Mouse (Mus musculus) forebrain, embryonic 14.5 days (tissue): Measurements from ENCODE around the gene Dnajb13. TPM values are rescaled to one million over a fixed set of nuclear protein-coding genes. Genes with fewer than 3 reads are reported as not detected.

Experiments used
- ATAC-seq: fragments of 200-750 bp; cut with Nextera tagmentation; 2 replicates; pipeline ENCODE4 v1.8.0; 2017; ENCODE audit warnings: mild to moderate bottlenecking, moderate library complexity
- DNase-seq: peaks from one replicate; pipeline ENCODE4 v3.0.0-alpha.2; 2015; ENCODE audit warnings: low spot score
- H3K27ac ChIP-seq: fragments of 300-500 bp; sonication (generic); 2 replicates; pipeline ENCODE4 v1.5.1; 2014; ENCODE audit warnings: low read depth, mild to moderate bottlenecking, control low read depth, low read length, moderate library complexity
- H3K27me3 ChIP-seq: fragments of 300-500 bp; sonication (generic); replicated peaks from 2 replicates; pipeline ENCODE4 v1.6.1; 2014; ENCODE audit warnings: low read length, control low read depth, mixed read lengths; ENCODE audit not compliant: control insufficient read depth, insufficient read depth
- H3K36me3 ChIP-seq: fragments of 300-500 bp; sonication (generic); 2 replicates; pipeline ENCODE4 v1.6.1; 2014; ENCODE audit warnings: low read length, control low read depth; ENCODE audit not compliant: control insufficient read depth, insufficient read depth
- H3K4me1 ChIP-seq: fragments of 300-500 bp; sonication (generic); 2 replicates; pipeline ENCODE4 v1.6.1; 2014; ENCODE audit warnings: antibody characterized with exemption, low read length, control low read depth; ENCODE audit not compliant: control insufficient read depth, insufficient read depth
- H3K4me2 ChIP-seq: fragments of 300-500 bp; sonication (generic); 2 replicates; pipeline ENCODE4 v1.6.1; 2014; ENCODE audit warnings: mild to moderate bottlenecking, control low read depth, low read length
- H3K4me3 ChIP-seq: fragments of 300-500 bp; sonication (generic); 2 replicates; pipeline ENCODE4 v1.5.1; 2014; ENCODE audit warnings: low read depth, low read length, control low read depth
- H3K9ac ChIP-seq: fragments of 300-500 bp; sonication (generic); 2 replicates; pipeline ENCODE4 v1.6.1; 2014; ENCODE audit warnings: mild to moderate bottlenecking, low read length, control low read depth, moderate library complexity
- H3K9me3 ChIP-seq: fragments of 300-500 bp; sonication (generic); replicated peaks from 2 replicates; pipeline ENCODE4 v1.6.1; 2016; ENCODE audit warnings: low read length, control low read depth, mixed read lengths; ENCODE audit not compliant: control insufficient read depth
- WGBS: fragments of 180-500 bp; shearing (Covaris S2); extraction: QIAGEN DNeasy Blood & Tissue Kit; methylation state at CpG from one replicate; pipeline ENCODE4 v1.1.7; 2014; 5-methylcytosine and 5-hydroxymethylcytosine counted together
- polyA plus RNA-seq: library from polyadenylated mRNA; unstranded; fragments of >200 nt; fragmentation: Nextera tagmentation; extraction: Ambion mirVana; gene quantifications from 2 replicates; pipeline ENCODE4 v1.2.1, GENCODE M21; 2014

The Dnajb13 gene
- polyA plus RNA-seq, 1 experiment from 2014 or later: 5.0 TPM

- H3K4me1 ChIP-seq: no peaks in the 10 kb centered on the region
- H3K9me3 ChIP-seq: no peaks in the 10 kb centered on the region
- ATAC-seq (no peak), DNase-seq (no peak)
- no peak overlapping the region for H3K4me3 ChIP-seq
- no peak overlapping the region for H3K27ac ChIP-seq
- H3K36me3 ChIP-seq: peaks cover 8% of the 10 kb centered on the region; the same call in 1 of the 2 replicates
- H3K9ac ChIP-seq: no peak overlapping the region
- H3K4me2 ChIP-seq: no peak overlapping the region
- 88% methylated on average over 4 of the region's 4 CpGs for WGBS
- H3K27me3 ChIP-seq: no peaks in the 10 kb centered on the region
Measured at GRCm38 (mm10) chr7:100547631-100548030, 32.9 kb upstream of the Dnajb13 start.

DNA sequence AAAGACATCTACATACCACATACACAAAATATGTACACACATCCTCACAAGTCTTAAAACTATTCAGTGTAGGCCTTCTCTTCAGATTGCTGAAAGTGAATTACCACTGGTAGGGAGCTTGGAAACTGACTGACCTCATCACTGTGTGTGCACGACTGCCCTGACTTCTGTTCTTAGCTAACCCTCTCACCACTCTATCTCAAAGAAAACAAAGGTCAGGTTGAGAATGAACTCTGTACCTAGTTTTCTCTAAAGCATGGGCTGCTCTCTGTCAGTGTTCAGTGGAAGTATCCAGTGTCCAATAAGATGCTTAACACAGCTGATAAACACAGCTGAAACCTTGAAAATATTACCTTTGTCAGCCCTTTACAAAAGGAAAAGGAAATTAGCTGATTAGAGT lies 29.7 kb upstream of the Dnajb13 start:
- no peak overlapping the region for H3K4me2 ChIP-seq
- no peak overlapping the region for H3K27ac ChIP-seq
- DNase-seq: no peak
- no peaks in the 10 kb centered on the region for H3K9me3 ChIP-seq
- no peak for ATAC-seq
- H3K36me3 ChIP-seq: peaks cover 14% of the 10 kb centered on the region
- no peak overlapping the region for H3K9ac ChIP-seq
- WGBS: 74% methylated on average over 1 of the region's 1 CpGs
- H3K4me3 ChIP-seq: no peak overlapping the region
- no peaks in the 10 kb centered on the region for H3K4me1 ChIP-seq
- H3K27me3 ChIP-seq: no peaks in the 10 kb centered on the region

GRCm38 (mm10) chr7:100539516-100539915 lies 24.8 kb upstream of the Dnajb13 start:
- ATAC-seq: no peak
- H3K9me3 ChIP-seq: no peaks in the 10 kb centered on the region
- peaks cover 9% of the 10 kb centered on the region for H3K4me1 ChIP-seq
- DNase-seq: no peak
- H3K4me3 ChIP-seq: no peak overlapping the region
- H3K4me2 ChIP-seq: no peak overlapping the region
- H3K27me3 ChIP-seq: no peaks in the 10 kb centered on the region
- H3K27ac ChIP-seq: no peak overlapping the region
- WGBS: 96% methylated on average over 9 of the region's 9 CpGs
- H3K9ac ChIP-seq: no peak overlapping the region
- H3K36me3 ChIP-seq: peaks cover 18% of the 10 kb centered on the region

DNA sequence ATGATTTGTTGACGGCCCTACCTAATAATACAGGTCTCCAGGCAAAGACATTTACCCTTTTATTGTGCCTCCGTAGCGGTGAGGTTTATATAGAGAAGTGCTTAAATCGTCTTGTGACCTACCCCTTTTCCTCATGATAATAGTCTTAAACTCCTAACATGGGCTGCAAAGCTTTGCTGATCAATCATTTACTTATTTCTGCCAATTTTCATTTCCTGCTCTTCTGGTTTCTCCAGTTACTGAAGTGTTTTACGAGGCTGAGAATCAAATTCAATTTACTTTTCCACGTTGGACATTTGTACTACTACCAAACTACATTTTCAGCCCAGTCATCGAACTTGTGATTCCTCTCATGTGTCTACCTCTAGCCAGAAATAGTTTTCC lies 22.8 kb upstream of the Dnajb13 start:
- H3K9me3 ChIP-seq: no peaks in the 10 kb centered on the region
- peaks cover 18% of the 10 kb centered on the region for H3K36me3 ChIP-seq
- peak overlapping the region; percentile 53 for H3K4me3 ChIP-seq
- H3K27me3 ChIP-seq: no peaks in the 10 kb centered on the region
- H3K27ac ChIP-seq: 0 out of 2 replicates have a peak overlapping the region, but pooled peaks have one; percentile 83
- DNase-seq (no peak), ATAC-seq (no peak)
- peaks cover 9% of the 10 kb centered on the region for H3K4me1 ChIP-seq
- peak overlapping the region; percentile 49 for H3K4me2 ChIP-seq
- peak overlapping the region; percentile 77 for H3K9ac ChIP-seq
- 37% methylated on average over 7 of the region's 7 CpGs for WGBS

GRCm38 (mm10) chr7:100536804-100537518 lies 22.2 kb upstream of the Dnajb13 start, which contains the start of gene Coa4:
Gene Coa4, plus strand, starts transcription at chr7:100537071.
- Histone ChIP-seq H3K4me3 (peak within 1 kb of the TSS; percentile 53), H3K4me1 (peaks cover 9% of the 10 kb centered on the region), H3K27ac (peak within 1 kb of the TSS; percentile 83; the same call in 1 of the 2 replicates), H3K4me2 (peak within 1 kb of the TSS; percentile 49), H3K9ac (peak within 1 kb of the TSS; percentile 77), H3K36me3 (peaks cover 18% of the 10 kb centered on the region), H3K27me3 (no peaks in the 10 kb centered on the region), H3K9me3 (no peaks in the 10 kb centered on the region)
- under 1% methylated on average over 33 of the region's 33 CpGs for WGBS
- DNase-seq: peak; percentile 98
- peak; percentile 100 for ATAC-seq

- DNase-seq: no peak
- no peak overlapping the region for H3K9ac ChIP-seq
- H3K36me3 ChIP-seq: peaks cover 18% of the 10 kb centered on the region
- no peaks in the 10 kb centered on the region for H3K27me3 ChIP-seq
- no peak for ATAC-seq
- H3K4me3 ChIP-seq: no peak overlapping the region
- no peak overlapping the region for H3K27ac ChIP-seq
- H3K4me1 ChIP-seq: peaks cover 9% of the 10 kb centered on the region
- H3K4me2 ChIP-seq: no peak overlapping the region; the same call in 1 of the 2 replicates
- WGBS: 87% methylated on average over 2 of the region's 2 CpGs
- H3K9me3 ChIP-seq: no peaks in the 10 kb centered on the region
Measured at GRCm38 (mm10) chr7:100535831-100536230, 21.1 kb upstream of the Dnajb13 start.

GRCm38 (mm10) chr7:100534216-100534615 lies 19.5 kb upstream of the Dnajb13 start:
- 81% methylated on average over 3 of the region's 3 CpGs for WGBS
- DNase-seq (no peak), ATAC-seq (no peak)
- Histone ChIP-seq H3K9ac (no peak overlapping the region), H3K4me1 (peaks cover 9% of the 10 kb centered on the region), H3K36me3 (peaks cover 4% of the 10 kb centered on the region), H3K4me3 (no peak overlapping the region), H3K4me2 (no peak overlapping the region), H3K27me3 (no peaks in the 10 kb centered on the region), H3K27ac (no peak overlapping the region), H3K9me3 (no peaks in the 10 kb centered on the region)

- DNase-seq: no peak
- H3K4me2 ChIP-seq: no peak overlapping the region
- no peak overlapping the region for H3K4me3 ChIP-seq
- 82% methylated on average over 2 of the region's 2 CpGs for WGBS
- no peak for ATAC-seq
- H3K27ac ChIP-seq: no peak overlapping the region
- H3K9me3 ChIP-seq: no peaks in the 10 kb centered on the region
- no peak overlapping the region for H3K9ac ChIP-seq
- H3K4me1 ChIP-seq: peaks cover 9% of the 10 kb centered on the region
- H3K27me3 ChIP-seq: no peaks in the 10 kb centered on the region
- no peaks in the 10 kb centered on the region; the same call in 1 of the 2 replicates for H3K36me3 ChIP-seq
Measured at GRCm38 (mm10) chr7:100533503-100533902, 18.7 kb upstream of the Dnajb13 start.

GRCm38 (mm10) chr7:100530766-100531165 lies 16.0 kb upstream of the Dnajb13 start:
- no peak for ATAC-seq
- H3K36me3 ChIP-seq: no peaks in the 10 kb centered on the region
- H3K27me3 ChIP-seq: no peaks in the 10 kb centered on the region
- no peak overlapping the region for H3K4me3 ChIP-seq
- DNase-seq: no peak
- no peak overlapping the region for H3K27ac ChIP-seq
- no peaks in the 10 kb centered on the region for H3K4me1 ChIP-seq
- H3K4me2 ChIP-seq: no peak overlapping the region
- WGBS: 92% methylated on average over 5 of the region's 5 CpGs
- H3K9ac ChIP-seq: no peak overlapping the region
- no peaks in the 10 kb centered on the region for H3K9me3 ChIP-seq
